Mouse (Mus musculus): ENCODE measurements around the gene L1td1.
A peak's percentile ranks its signal among the peaks of the same experiment; 100 is the strongest.

Gene L1td1

GRCm38 (mm10) chr4:98743209-98743905 is 16.8 kb downstream of the L1td1 start:
- no peak for DNase-seq

DNA sequence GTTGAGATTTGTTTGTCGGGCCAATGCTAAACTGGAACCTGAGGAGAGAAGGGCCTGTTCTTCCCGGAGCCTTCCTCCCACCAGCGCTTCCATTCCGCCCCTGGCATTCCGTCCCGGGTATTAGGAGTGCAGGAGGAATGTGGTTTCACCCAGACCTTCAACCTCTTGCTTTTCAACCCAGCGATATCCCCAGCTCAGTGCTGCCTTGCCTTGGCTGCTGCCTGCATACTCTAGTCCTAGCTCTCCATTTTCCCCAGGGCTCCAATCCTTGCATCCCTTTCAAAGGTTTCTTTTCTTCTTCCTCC is 17.3 kb downstream of the L1td1 start:
- no peak for DNase-seq

DNA sequence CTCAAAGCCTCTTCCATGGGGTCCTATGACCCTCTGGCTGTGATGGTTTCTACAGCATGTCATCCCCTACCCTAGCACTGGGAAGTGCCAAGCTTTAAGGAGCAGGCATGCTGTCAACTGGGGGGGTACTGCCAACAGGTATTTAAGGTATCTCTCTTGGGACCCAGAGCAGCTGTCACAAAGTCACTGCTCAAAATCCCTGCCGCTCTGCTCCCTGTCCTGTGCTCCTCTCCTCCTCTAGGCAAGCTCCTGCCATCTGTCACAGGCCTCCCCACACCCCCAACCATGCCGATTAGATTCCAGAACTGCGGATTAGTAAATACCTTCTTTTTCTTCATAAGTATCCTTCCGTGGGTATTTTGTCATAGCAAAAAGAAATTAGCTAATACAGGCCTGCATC is 27.9 kb downstream of the L1td1 start:
- no peak for DNase-seq

GRCm38 (mm10) chr4:98756141-98756540 is 29.6 kb downstream of the L1td1 start:
- DNase-seq, result peak in 1 of 2 experiments; percentile 10

GRCm38 (mm10) chr4:98758012-98758821 is 31.7 kb downstream of the L1td1 start:
- DNase-seq, result no peak

DNA sequence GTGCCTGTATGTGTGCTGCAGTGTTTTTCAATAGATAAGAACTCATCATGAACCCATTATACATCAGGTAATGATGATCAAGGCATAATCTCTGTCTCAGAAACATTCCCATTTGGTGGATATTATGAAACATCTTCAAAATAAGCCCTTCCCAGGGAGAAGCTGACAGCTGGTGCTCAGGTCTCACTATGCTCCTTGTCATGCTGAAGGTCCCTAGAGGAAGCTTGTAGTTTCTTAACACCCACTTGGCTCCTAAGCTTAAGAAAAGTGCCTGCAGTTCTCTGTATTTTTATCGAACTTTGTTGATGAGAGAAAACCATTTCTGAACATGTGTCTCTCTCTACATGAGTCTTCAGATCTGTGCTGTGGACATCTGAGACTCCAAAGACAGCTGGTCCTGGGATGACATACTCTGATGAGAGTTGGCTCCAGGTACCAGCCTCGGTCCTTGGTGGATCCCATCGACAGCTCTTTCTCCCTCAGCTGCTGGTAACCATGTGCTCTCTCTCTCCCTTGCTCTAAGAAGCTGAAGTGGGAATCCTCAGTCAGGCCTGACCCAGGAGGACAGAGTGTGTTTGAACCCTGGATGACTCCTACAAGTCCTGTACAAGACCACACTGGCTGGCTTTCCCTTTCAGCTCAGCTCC is 32.5 kb downstream of the L1td1 start:
- DNase-seq, result no peak

GRCm38 (mm10) chr4:98767134-98768133 is 40.9 kb downstream of the L1td1 start:
- no peak for DNase-seq

DNA sequence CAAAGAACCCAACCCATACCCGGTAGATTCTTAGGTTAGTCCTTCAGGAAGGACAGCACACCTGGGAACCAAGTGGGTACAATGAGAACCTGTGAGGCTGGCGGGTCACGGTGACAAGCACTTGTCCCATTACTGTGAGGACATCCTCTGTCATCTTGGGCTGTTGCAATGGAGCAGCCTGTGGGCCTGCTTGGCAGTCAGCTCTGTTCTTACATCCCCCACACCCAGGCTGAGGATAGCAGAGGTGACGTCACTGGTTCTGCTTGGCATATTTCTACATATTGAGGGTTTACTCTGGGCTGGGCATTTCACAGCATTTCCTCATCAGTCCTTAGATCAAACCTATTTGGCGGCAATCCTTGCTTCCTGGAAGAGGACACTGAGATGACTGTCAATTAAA is 47.3 kb downstream of the L1td1 start:
- no peak for DNase-seq

DNA sequence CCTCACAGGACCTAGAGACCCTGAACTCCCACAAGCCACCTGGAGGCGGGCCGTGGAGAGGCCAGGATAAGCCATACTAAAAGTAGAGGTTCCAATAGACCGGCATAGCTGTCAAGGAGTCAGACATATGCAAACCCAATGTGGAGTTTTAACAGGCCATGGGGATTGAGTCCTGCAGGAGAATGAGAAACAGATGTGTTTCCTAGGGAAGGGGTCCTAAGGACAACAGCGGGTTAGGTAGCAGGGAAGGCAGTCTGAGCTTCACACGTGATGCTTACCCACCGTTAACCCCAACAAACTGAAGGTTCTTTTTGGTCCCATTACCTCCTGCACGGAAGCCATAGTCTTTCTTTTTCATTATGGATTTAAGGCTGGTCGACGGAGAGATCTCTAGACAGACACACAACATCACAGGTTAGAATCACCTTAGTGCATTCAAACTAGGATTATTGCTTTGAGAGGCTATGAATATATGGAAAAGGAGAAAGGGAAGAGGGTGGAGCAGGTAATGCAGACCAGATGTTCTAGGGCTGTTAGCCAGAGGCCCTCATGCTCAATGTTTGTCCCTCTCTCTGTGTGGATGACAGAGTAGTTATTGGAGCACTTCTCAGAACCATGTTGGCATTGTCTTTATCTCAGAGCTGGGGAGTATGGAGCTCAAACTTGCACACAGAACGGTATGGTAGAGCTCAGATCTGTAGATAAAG is 50.3 kb downstream of the L1td1 start:
- DNase-seq, result no peak

GRCm38 (mm10) chr4:98777464-98777863 is 50.9 kb downstream of the L1td1 start:
- DNase-seq, result no peak

- no peak for DNase-seq
These were observed 51.7 kb downstream of the L1td1 start for GRCm38 (mm10) chr4:98778219-98778618.

- no peak for DNase-seq
These were observed 59.3 kb downstream of the L1td1 start for GRCm38 (mm10) chr4:98785851-98786250.

DNA sequence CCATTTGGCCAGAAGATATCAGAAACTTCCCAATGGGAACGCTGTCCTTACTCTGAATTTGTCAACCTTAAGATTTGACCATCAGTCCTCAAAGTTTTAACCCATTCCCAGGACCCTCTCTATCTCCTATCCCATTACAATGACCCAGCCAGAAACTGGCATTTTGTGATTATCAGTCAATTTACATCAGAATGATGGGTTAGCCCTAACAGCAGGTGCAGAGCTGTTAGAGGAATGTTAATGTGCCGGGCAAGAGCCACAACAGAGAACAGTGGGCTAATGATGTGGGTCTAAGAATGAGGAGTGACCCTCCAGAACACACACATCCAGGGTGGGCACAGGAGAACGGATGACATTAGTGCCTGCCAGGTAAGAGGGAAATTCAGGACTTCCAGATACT is 59.7 kb downstream of the L1td1 start:
- DNase-seq, result no peak
